Mouse (Mus musculus) ES-E14 (cell line): ENCODE data around the gene AW551984.

Experiments used
- MAFK ChIP-seq: IDR thresholded peaks from 2 replicates; pipeline ENCODE4 v1.6.1; 2014; ENCODE audit warnings: mild to moderate bottlenecking, low read depth, low read length, inconsistent platforms; ENCODE audit not compliant: insufficient read depth
- ZC3H11A ChIP-seq: IDR thresholded peaks from 2 replicates; pipeline ENCODE4 v1.6.1; 2012; ENCODE audit warnings: low read depth, mild to moderate bottlenecking, inconsistent platforms, low read length, borderline replicate concordance
- ZNF384 ChIP-seq: IDR thresholded peaks from 2 replicates; pipeline ENCODE4 v1.6.1; 2012; ENCODE audit warnings: low read depth, low read length, inconsistent platforms

GRCm38 (mm10) chr9:39603333-39603845 lies 814 bp downstream of the AW551984 start:
- no peak for TF ChIP-seq MAFK
- no peak for TF ChIP-seq ZNF384
- no peak for TF ChIP-seq ZC3H11A
